8 mouse cellular contexts compared by ENCODE assay signal in genomic region chr12:8306432-8306831, GRCm38 (mm10). TPM values are rescaled to one million over a fixed set of nuclear protein-coding genes. Genes with fewer than 3 reads are reported as not detected.
DNase-seq lines count a peak whose midpoint lies in the region; ATAC-seq and TF ChIP-seq lines count a peak whose summit lies in the region.

No protein-coding gene starts in this region.

- ATAC-seq in forebrain, embryonic 13.5 days, result peak; percentile 61
- ATAC-seq in hindbrain, embryonic 14.5 days (ENCODE audit: low FRiP score), result peak; percentile 44; the same call in 1 of the 2 replicates
- ATAC-seq in midbrain, embryonic 11.5 days (ENCODE audit: low FRiP score), result peak; percentile 75

- intact Hi-C loops in left cerebral cortex, postnatal 4 days (cut with DNase I), result loop anchor here (5.0 to 10.0 kb wide), 3 partner anchors 249 to 432 kb away; no protein-coding TSS in a partner anchor

- H3K4me1 ChIP-seq in forebrain, embryonic 13.5 days, result peaks cover 11% of the 10 kb centered on the region
- H3K4me1 ChIP-seq in hindbrain, embryonic 14.5 days (replicated peaks; ENCODE audit: control insufficient read depth, insufficient read depth, low read length), result peaks cover 7% of the 10 kb centered on the region; the same call in 1 of the 2 replicates
- H3K4me1 ChIP-seq in midbrain, embryonic 11.5 days (ENCODE audit: control insufficient read depth, insufficient read depth, low read length), result peaks cover 11% of the 10 kb centered on the region
- peaks cover 3% of the 10 kb centered on the region; the same call in 1 of the 2 replicates for H3K4me1 ChIP-seq in spleen, adult 2 months (ENCODE audit: control insufficient read depth, insufficient read depth, insufficient read length)

- no peak for TF ChIP-seq POLR2A in spleen, adult 2 months (IDR thresholded peaks at IDR 0.05; ENCODE audit: low read depth, low read length)

- DNase-seq in layer of hippocampus, adult 2 months (ENCODE audit: low spot score in 2 of 2), result peak in 1 of 2 experiments; percentile 66
- DNase-seq in layer of hippocampus, adult 9-10 months (ENCODE audit: low spot score), result no peak
- DNase-seq in c-Kit-positive CD71-positive TER-119-positive erythroid progenitor cells, embryonic 14.5 days (ENCODE audit: low spot score), result peak; percentile 60
- DNase-seq in hindbrain, embryonic 14.5 days (ENCODE audit: low spot score), result peak; percentile 88
- DNase-seq in left cerebral cortex, postnatal 4 days, result peak; percentile 70
- DNase-seq in midbrain, embryonic 11.5 days (ENCODE audit: low spot score, missing footprints), result peak; percentile 94
- DNase-seq in spleen, adult 2 months (ENCODE audit: low read depth in 1 of 2, low spot score in 2 of 2), result peak in 1 of 2 experiments; percentile 34

- H3K27me3 ChIP-seq in forebrain, embryonic 13.5 days, result peaks cover 64% of the 10 kb centered on the region
- H3K27me3 ChIP-seq in hindbrain, embryonic 14.5 days (ENCODE audit: control insufficient read depth, insufficient read depth, low read length), result peaks cover 52% of the 10 kb centered on the region
- peaks cover 41% of the 10 kb centered on the region for H3K27me3 ChIP-seq in midbrain, embryonic 11.5 days (ENCODE audit: control insufficient read depth, insufficient read depth, low read length)
- peaks cover 9% of the 10 kb centered on the region for H3K27me3 ChIP-seq in spleen, adult 2 months (ENCODE audit: control insufficient read depth, insufficient read depth, low read length)

- H3K4me3 ChIP-seq in layer of hippocampus, adult 2 months, result no peak overlapping the region
- H3K4me3 ChIP-seq in forebrain, embryonic 13.5 days, result no peak overlapping the region
- H3K4me3 ChIP-seq in hindbrain, embryonic 14.5 days (replicated peaks; ENCODE audit: low read length), result no peak overlapping the region
- no peak overlapping the region for H3K4me3 ChIP-seq in midbrain, embryonic 11.5 days (ENCODE audit: low read depth, low read length)
- no peak overlapping the region for H3K4me3 ChIP-seq in spleen, adult 2 months (ENCODE audit: extremely low read depth, insufficient read depth, insufficient read length)

- no peak overlapping the region for H3K27ac ChIP-seq in layer of hippocampus, adult 2 months
- H3K27ac ChIP-seq in forebrain, embryonic 13.5 days, result no peak overlapping the region
- H3K27ac ChIP-seq in hindbrain, embryonic 14.5 days, result no peak overlapping the region
- no peak overlapping the region for H3K27ac ChIP-seq in midbrain, embryonic 11.5 days (ENCODE audit: low read depth, low read length)
- no peak overlapping the region for H3K27ac ChIP-seq in spleen, adult 2 months (ENCODE audit: insufficient read depth, low read length)

- TF ChIP-seq CTCF in layer of hippocampus, adult 2 months (conservative IDR thresholded peaks at IDR 0.05), result peak; percentile 97; the same call in 1 of the 2 replicates
- TF ChIP-seq CTCF in spleen, adult 2 months (IDR thresholded peaks at IDR 0.05; ENCODE audit: extremely low read depth, insufficient read depth, insufficient read length, insufficient replicate concordance), result peak; percentile 62; the same call in 1 of the 2 replicates

- no peak overlapping the region for H3K4me2 ChIP-seq in forebrain, embryonic 13.5 days
- no peak overlapping the region for H3K4me2 ChIP-seq in hindbrain, embryonic 14.5 days (replicated peaks)
- no peak overlapping the region for H3K4me2 ChIP-seq in midbrain, embryonic 11.5 days

- no peaks in the 10 kb centered on the region for H3K36me3 ChIP-seq in forebrain, embryonic 13.5 days (ENCODE audit: poor library complexity, severe bottlenecking)
- no peaks in the 10 kb centered on the region for H3K36me3 ChIP-seq in hindbrain, embryonic 14.5 days (replicated peaks; ENCODE audit: control insufficient read depth, insufficient read depth)
- H3K36me3 ChIP-seq in midbrain, embryonic 11.5 days (ENCODE audit: control insufficient read depth, insufficient read depth, low read length), result no peaks in the 10 kb centered on the region
- H3K36me3 ChIP-seq in spleen, adult 2 months (ENCODE audit: control insufficient read depth, insufficient read depth, low read length), result no peaks in the 10 kb centered on the region

- no peak overlapping the region for H3K9ac ChIP-seq in forebrain, embryonic 13.5 days
- no peak overlapping the region for H3K9ac ChIP-seq in hindbrain, embryonic 14.5 days
- H3K9ac ChIP-seq in midbrain, embryonic 11.5 days (ENCODE audit: low read length), result 0 out of 2 replicates have a peak overlapping the region, but pooled peaks have one; percentile 20

- H3K9me3 ChIP-seq in forebrain, embryonic 13.5 days (replicated peaks), result no peaks in the 10 kb centered on the region
- H3K9me3 ChIP-seq in hindbrain, embryonic 14.5 days (ENCODE audit: control insufficient read depth, low read length), result no peaks in the 10 kb centered on the region
- no peaks in the 10 kb centered on the region for H3K9me3 ChIP-seq in midbrain, embryonic 11.5 days (ENCODE audit: control insufficient read depth, low read length)

- WGBS in forebrain, embryonic 13.5 days, result 5% methylated on average over 5 of the region's 5 CpGs
- 1% methylated on average over 5 of the region's 5 CpGs for WGBS in hindbrain, embryonic 14.5 days
- 3% methylated on average over 5 of the region's 5 CpGs for WGBS in midbrain, embryonic 11.5 days
- WGBS in spleen, adult 2 months, result 6% methylated on average over 5 of the region's 5 CpGs

RNA-seq across cellular contexts. Expression of gene Gdf7, which starts 4.7 kb away (rescaled TPM):
- not detected for total RNA-seq in layer of hippocampus, adult 2 months (2021)
- not detected in 2 replicates for polyA plus RNA-seq in forebrain, embryonic 13.5 days (2015; fragmentation: Nextera tagmentation; extraction: Ambion mirVana)
- polyA plus RNA-seq in hindbrain, embryonic 14.5 days (2014; fragmentation: Nextera tagmentation; extraction: Ambion mirVana), result 0.14 and 0.67 TPM in 2 replicates
- total RNA-seq in left cerebral cortex, postnatal 4 days (2021), result not detected
- polyA plus RNA-seq in midbrain, embryonic 11.5 days (2014; fragmentation: Nextera tagmentation; extraction: Ambion mirVana), result 0.26 and 0.64 TPM in 2 replicates
- 0.06 TPM in 1 of 2 replicates, not detected in the other for polyA plus RNA-seq in spleen, adult 2 months (2012; rRNA removed)

RNA-seq across cellular contexts. Expression of gene Hs1bp3, which starts 6.8 kb away (rescaled TPM):
- total RNA-seq in layer of hippocampus, adult 2 months (2021), result 10 to 100 TPM; 12.2 to 15.1 TPM
- polyA plus RNA-seq in forebrain, embryonic 13.5 days (2015; fragmentation: Nextera tagmentation; extraction: Ambion mirVana), result 8.9 and 10.1 TPM in 2 replicates
- polyA plus RNA-seq in hindbrain, embryonic 14.5 days (2014; fragmentation: Nextera tagmentation; extraction: Ambion mirVana), result 5.9 and 6.2 TPM in 2 replicates
- total RNA-seq in left cerebral cortex, postnatal 4 days (2021), result 10 to 100 TPM; 10.3 to 11.0 TPM
- polyA plus RNA-seq in midbrain, embryonic 11.5 days (2014; fragmentation: Nextera tagmentation; extraction: Ambion mirVana), result 7.2 and 7.4 TPM in 2 replicates
- polyA plus RNA-seq in spleen, adult 2 months (2012; rRNA removed), result 10.9 and 11.1 TPM in 2 replicates
